Mouse (Mus musculus): ENCODE measurements at regions not wholly inside any gene's neighbourhood (a gene's known extent, or its start where the extent isn't known, plus 50 kb on each side); places are given as distances from the start of the nearest gene placed in this dataset.

DNA sequence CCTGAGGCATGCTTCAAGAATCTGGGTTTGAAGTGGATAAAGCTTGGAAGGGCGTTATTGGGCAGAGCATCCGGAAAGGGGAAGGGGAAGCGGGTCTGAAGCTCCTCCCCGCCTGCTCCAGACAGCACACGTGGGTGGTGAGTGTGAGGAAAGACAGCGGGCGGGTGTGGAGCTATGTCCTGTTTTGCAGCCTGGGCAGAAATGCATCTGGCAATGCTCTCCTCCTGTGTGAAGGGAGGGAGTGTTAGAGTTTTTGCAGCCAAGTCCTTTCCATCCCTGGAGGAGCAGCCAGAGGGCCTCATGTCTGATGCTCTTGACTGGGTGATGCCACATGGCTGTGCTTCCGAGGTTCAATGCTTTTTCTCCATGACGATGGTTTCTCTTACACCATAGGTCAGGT lies 73.4 kb upstream of the Fndc3a start:
- TF ChIP-seq CTCF (IDR thresholded peaks at IDR 0.05; ENCODE audit: borderline replicate concordance, control insufficient read depth, extremely low read depth, insufficient read depth, low read length, poor library complexity) (no peak), POLR2A (IDR thresholded peaks at IDR 0.05; ENCODE audit: control insufficient read depth, extremely low read depth, insufficient read depth, low read length, poor library complexity) (no peak)
